28 mouse cellular contexts compared by ENCODE assay signal in genomic region chr1:194030651-194031228, GRCm38 (mm10).
A peak's percentile ranks its signal among the peaks of the same experiment; 100 is the strongest.
DNase-seq lines count a peak whose midpoint lies in the region; ATAC-seq and TF ChIP-seq lines count a peak whose summit lies in the region.
"Had no signal": no experiment of that assay in that cellular context is flagged by ENCODE, and none has a peak within 500 bp of the region (broad histone marks: within the 10 kb centered on the region; RNA-seq: fewer than 3 reads in every experiment).

No protein-coding gene starts in this region.

- H3K4me1 ChIP-seq in hindbrain, embryonic 11.5 days (replicated peaks; ENCODE audit: control insufficient read depth, insufficient read depth, low read length), result peaks cover 3% of the 10 kb centered on the region; the same call in 1 of the 2 replicates
- no peaks in the 10 kb centered on the region for H3K4me1 ChIP-seq in hindbrain, postnatal 0 days (ENCODE audit: insufficient read depth, low read length)
- H3K4me1 ChIP-seq in midbrain, embryonic 13.5 days (replicated peaks), result peaks cover 15% of the 10 kb centered on the region
- peaks cover 3% of the 10 kb centered on the region; the same call in 1 of the 2 replicates for H3K4me1 ChIP-seq in midbrain, embryonic 15.5 days
- peaks cover 22% of the 10 kb centered on the region for H3K4me1 ChIP-seq in forebrain, embryonic 15.5 days
- H3K4me1 ChIP-seq: embryonic facial prominence, embryonic 13.5 days; heart, embryonic 15.5 days; hindbrain, embryonic 15.5 days; limb, embryonic 13.5 days; lung, embryonic 15.5 days had no signal

- H3K4me3 ChIP-seq in hindbrain, embryonic 11.5 days (ENCODE audit: low read depth, low read length), result no peak overlapping the region
- H3K4me3 ChIP-seq in hindbrain, postnatal 0 days (ENCODE audit: low read length), result no peak overlapping the region
- no peak overlapping the region for H3K4me3 ChIP-seq in midbrain, embryonic 13.5 days (replicated peaks)
- H3K4me3 ChIP-seq in midbrain, embryonic 15.5 days, result no peak overlapping the region
- H3K4me3 ChIP-seq in forebrain, embryonic 15.5 days, result no peak overlapping the region
- H3K4me3 ChIP-seq: embryonic facial prominence, embryonic 13.5 days; heart, embryonic 15.5 days; hindbrain, embryonic 15.5 days; layer of hippocampus, adult 2 months; limb, embryonic 13.5 days; lung, embryonic 15.5 days; midbrain, embryonic 12.5 days had no signal

- no peak overlapping the region for H3K27ac ChIP-seq in hindbrain, embryonic 11.5 days (ENCODE audit: low read depth, low read length)
- H3K27ac ChIP-seq in hindbrain, postnatal 0 days, result no peak overlapping the region
- peak overlapping the region; percentile 14; the same call in 1 of the 2 replicates for H3K27ac ChIP-seq in midbrain, embryonic 13.5 days
- no peak overlapping the region for H3K27ac ChIP-seq in midbrain, embryonic 15.5 days
- H3K27ac ChIP-seq in forebrain, embryonic 15.5 days (replicated peaks), result peak overlapping the region; percentile 66
- H3K27ac ChIP-seq: embryonic facial prominence, embryonic 13.5 days; heart, embryonic 15.5 days; hindbrain, embryonic 15.5 days; layer of hippocampus, adult 2 months; limb, embryonic 13.5 days; lung, embryonic 15.5 days; midbrain, embryonic 12.5 days; stomach, postnatal 0 days had no signal

- H3K4me2 ChIP-seq in hindbrain, embryonic 11.5 days (replicated peaks; ENCODE audit: low read depth, low read length), result no peak overlapping the region
- H3K4me2 ChIP-seq in hindbrain, postnatal 0 days (ENCODE audit: low read depth, low read length), result no peak overlapping the region
- H3K4me2 ChIP-seq in midbrain, embryonic 13.5 days (replicated peaks), result no peak overlapping the region
- no peak overlapping the region for H3K4me2 ChIP-seq in midbrain, embryonic 15.5 days
- H3K4me2 ChIP-seq in forebrain, embryonic 15.5 days (replicated peaks), result no peak overlapping the region
- H3K4me2 ChIP-seq: embryonic facial prominence, embryonic 13.5 days; heart, embryonic 15.5 days; hindbrain, embryonic 15.5 days; limb, embryonic 13.5 days; liver, embryonic 11.5 days; lung, embryonic 15.5 days; midbrain, embryonic 12.5 days had no signal

- no peak for TF ChIP-seq CTCF in hindbrain, postnatal 0 days (IDR thresholded peaks at IDR 0.05; ENCODE audit: low read depth)
- TF ChIP-seq CTCF in brain, embryonic 14.5 days (IDR thresholded peaks at IDR 0.05; ENCODE audit: borderline replicate concordance, extremely low read depth, insufficient read depth, insufficient read length), result no peak

- no peaks in the 10 kb centered on the region for H3K36me3 ChIP-seq in hindbrain, embryonic 11.5 days (ENCODE audit: control insufficient read depth, insufficient read depth, low read length)
- no peaks in the 10 kb centered on the region for H3K36me3 ChIP-seq in hindbrain, postnatal 0 days (ENCODE audit: insufficient read depth, low read length)
- no peaks in the 10 kb centered on the region for H3K36me3 ChIP-seq in midbrain, embryonic 13.5 days
- H3K36me3 ChIP-seq in midbrain, embryonic 15.5 days (replicated peaks), result no peaks in the 10 kb centered on the region
- no peaks in the 10 kb centered on the region for H3K36me3 ChIP-seq in forebrain, embryonic 15.5 days
- H3K36me3 ChIP-seq: embryonic facial prominence, embryonic 13.5 days; heart, embryonic 15.5 days; hindbrain, embryonic 15.5 days; limb, embryonic 13.5 days; lung, embryonic 15.5 days; midbrain, embryonic 12.5 days had no signal

- H3K9me3 ChIP-seq in hindbrain, embryonic 11.5 days (ENCODE audit: control insufficient read depth, low read length), result no peaks in the 10 kb centered on the region
- no peaks in the 10 kb centered on the region for H3K9me3 ChIP-seq in hindbrain, postnatal 0 days (ENCODE audit: low read length)
- no peaks in the 10 kb centered on the region for H3K9me3 ChIP-seq in midbrain, embryonic 13.5 days
- H3K9me3 ChIP-seq in midbrain, embryonic 15.5 days, result no peaks in the 10 kb centered on the region
- H3K9me3 ChIP-seq in forebrain, embryonic 15.5 days, result no peaks in the 10 kb centered on the region
- H3K9me3 ChIP-seq: embryonic facial prominence, embryonic 13.5 days; heart, embryonic 15.5 days; hindbrain, embryonic 15.5 days; limb, embryonic 13.5 days; lung, embryonic 15.5 days; midbrain, embryonic 12.5 days had no signal

- WGBS in hindbrain, embryonic 11.5 days, result 58% methylated on average over 3 of the region's 3 CpGs
- WGBS in hindbrain, postnatal 0 days, result 49% methylated on average over 3 of the region's 3 CpGs
- WGBS in midbrain, embryonic 13.5 days, result 53% methylated on average over 3 of the region's 3 CpGs
- 38% methylated on average over 3 of the region's 3 CpGs for WGBS in midbrain, embryonic 15.5 days
- 29% methylated on average over 3 of the region's 3 CpGs for WGBS in forebrain, embryonic 15.5 days

- no peak overlapping the region for H3K9ac ChIP-seq in hindbrain, embryonic 11.5 days (ENCODE audit: low read depth, low read length)
- H3K9ac ChIP-seq in hindbrain, postnatal 0 days (replicated peaks; ENCODE audit: low read length), result no peak overlapping the region
- no peak overlapping the region for H3K9ac ChIP-seq in midbrain, embryonic 13.5 days (replicated peaks)
- H3K9ac ChIP-seq in midbrain, embryonic 15.5 days, result no peak overlapping the region
- no peak overlapping the region for H3K9ac ChIP-seq in forebrain, embryonic 15.5 days (replicated peaks)
- H3K9ac ChIP-seq: embryonic facial prominence, embryonic 13.5 days; heart, embryonic 15.5 days; hindbrain, embryonic 15.5 days; limb, embryonic 13.5 days; lung, embryonic 15.5 days; midbrain, embryonic 12.5 days had no signal

- no peak for TF ChIP-seq POLR2A in brain, embryonic 14.5 days (IDR thresholded peaks at IDR 0.05; ENCODE audit: borderline replicate concordance, extremely low read depth, insufficient read depth, insufficient read length, poor library complexity, severe bottlenecking)

- peak; percentile 31; the same call in 1 of the 2 replicates for ATAC-seq in hindbrain, embryonic 11.5 days (ENCODE audit: low FRiP score)
- ATAC-seq in hindbrain, postnatal 0 days, result no peak
- ATAC-seq in midbrain, embryonic 13.5 days, result peak; percentile 79
- no peak; the same call in 1 of the 2 replicates for ATAC-seq in midbrain, embryonic 15.5 days (replicated peaks)
- peak; percentile 76 for ATAC-seq in forebrain, embryonic 15.5 days (replicated peaks)
- ATAC-seq: intestine, embryonic 16.5 days; Patski had no signal

- 0 out of 2 replicates have a peak, but pooled peaks cover 2% of the 10 kb centered on the region for H3K27me3 ChIP-seq in hindbrain, embryonic 11.5 days (ENCODE audit: control insufficient read depth, insufficient read depth, low read length)
- no peaks in the 10 kb centered on the region for H3K27me3 ChIP-seq in hindbrain, postnatal 0 days (ENCODE audit: insufficient read depth, low read length)
- no peaks in the 10 kb centered on the region for H3K27me3 ChIP-seq in midbrain, embryonic 13.5 days
- no peaks in the 10 kb centered on the region for H3K27me3 ChIP-seq in midbrain, embryonic 15.5 days (replicated peaks)
- no peaks in the 10 kb centered on the region for H3K27me3 ChIP-seq in forebrain, embryonic 15.5 days
- H3K27me3 ChIP-seq: embryonic facial prominence, embryonic 13.5 days; heart, embryonic 15.5 days; hindbrain, embryonic 15.5 days; limb, embryonic 13.5 days; lung, embryonic 15.5 days; midbrain, embryonic 12.5 days; Patski had no signal

- DNase-seq in hindbrain, embryonic 11.5 days (ENCODE audit: low spot score), result no peak
- no peak for DNase-seq in hindbrain, postnatal 0 days (ENCODE audit: low spot score)
- peak; percentile 82 for DNase-seq in brain, embryonic 14.5 days (ENCODE audit: low read depth)
- DNase-seq in thymus, adult 18-20 months, result no peak
- no peak for DNase-seq in ovary, postnatal 36 days (ENCODE audit: low spot score)
- DNase-seq: adrenal gland, postnatal 10 days; cerebellum, adult 18-20 months; cerebellum, postnatal 10 days; gastrocnemius, postnatal 10 days; lung, postnatal 36 days; right cerebral cortex, adult 18-20 months; spleen, adult 18-20 months; thymus, adult 2 months; thymus, postnatal 36 days had no signal

Comparison
In these comparisons a context has a peak if more than half of its experiments do, and no peak if none do; other contexts are left out.
1. ATAC-seq: peak in hindbrain, embryonic 11.5 days (single experiment), midbrain, embryonic 13.5 days (single experiment) and forebrain, embryonic 15.5 days (single experiment); none in hindbrain, postnatal 0 days (single experiment) and midbrain, embryonic 15.5 days (single experiment).
2. H3K27ac ChIP-seq: peak in midbrain, embryonic 13.5 days (single experiment) and forebrain, embryonic 15.5 days (single experiment); none in hindbrain, embryonic 11.5 days (single experiment), hindbrain, postnatal 0 days (single experiment) and midbrain, embryonic 15.5 days (single experiment).